Mouse (Mus musculus): ENCODE results near the gene Abl1. TPM values are rescaled to one million over a fixed set of nuclear protein-coding genes. Genes with fewer than 3 reads are reported as not detected.

Abl1 gene
- polyA plus RNA-seq (2014; fragmentation: Illumina TruSeq; extraction: RNeasy Lipid Tissue Mini Kit (QIAGEN cat#74804)), result 61.8 TPM

DNA sequence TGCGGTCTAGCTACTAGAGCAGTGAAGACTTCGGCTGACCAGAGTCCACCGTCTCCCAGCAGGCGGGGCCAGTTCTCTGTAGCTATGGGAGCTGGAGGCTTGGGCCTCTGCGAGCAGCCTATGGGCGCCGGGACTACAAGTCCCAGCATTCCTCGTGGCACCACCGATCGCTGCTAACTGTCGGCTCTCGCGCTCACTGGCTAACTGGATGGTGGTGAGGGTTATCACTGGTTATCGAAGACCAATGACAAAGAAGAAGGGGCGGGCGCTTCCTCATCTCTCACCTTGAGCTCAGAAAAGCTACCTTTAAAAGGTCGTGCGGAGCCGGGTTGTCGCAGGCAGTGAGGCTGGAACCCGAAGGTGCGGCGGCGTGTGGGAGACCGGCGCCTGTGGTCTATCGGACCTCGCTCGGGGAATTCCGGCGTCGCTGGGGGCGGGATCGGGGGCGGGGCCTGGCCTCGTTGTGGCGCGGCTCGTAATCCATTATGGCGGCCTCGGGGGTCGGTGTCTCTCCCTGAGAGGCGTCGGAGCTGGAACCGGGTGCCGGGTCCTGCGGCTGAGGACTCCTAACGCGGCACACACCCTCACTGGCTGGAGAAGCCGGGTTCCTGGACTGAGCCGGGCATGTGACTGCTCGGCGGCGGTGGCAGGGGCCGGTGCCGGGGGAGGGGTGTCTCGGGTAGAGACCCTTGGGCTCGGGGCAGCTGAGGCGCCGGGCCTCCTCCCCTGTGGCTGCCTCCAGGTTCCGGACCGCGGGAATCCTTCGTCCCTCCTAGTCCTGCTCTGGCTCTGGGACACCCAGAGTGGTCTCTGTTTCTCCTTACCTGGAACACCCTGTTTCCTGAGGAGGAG is at the start of gene Abl1:
Abl1 (plus strand) TSS at position 303 of the 852 bp plus-strand sequence.

DNA sequence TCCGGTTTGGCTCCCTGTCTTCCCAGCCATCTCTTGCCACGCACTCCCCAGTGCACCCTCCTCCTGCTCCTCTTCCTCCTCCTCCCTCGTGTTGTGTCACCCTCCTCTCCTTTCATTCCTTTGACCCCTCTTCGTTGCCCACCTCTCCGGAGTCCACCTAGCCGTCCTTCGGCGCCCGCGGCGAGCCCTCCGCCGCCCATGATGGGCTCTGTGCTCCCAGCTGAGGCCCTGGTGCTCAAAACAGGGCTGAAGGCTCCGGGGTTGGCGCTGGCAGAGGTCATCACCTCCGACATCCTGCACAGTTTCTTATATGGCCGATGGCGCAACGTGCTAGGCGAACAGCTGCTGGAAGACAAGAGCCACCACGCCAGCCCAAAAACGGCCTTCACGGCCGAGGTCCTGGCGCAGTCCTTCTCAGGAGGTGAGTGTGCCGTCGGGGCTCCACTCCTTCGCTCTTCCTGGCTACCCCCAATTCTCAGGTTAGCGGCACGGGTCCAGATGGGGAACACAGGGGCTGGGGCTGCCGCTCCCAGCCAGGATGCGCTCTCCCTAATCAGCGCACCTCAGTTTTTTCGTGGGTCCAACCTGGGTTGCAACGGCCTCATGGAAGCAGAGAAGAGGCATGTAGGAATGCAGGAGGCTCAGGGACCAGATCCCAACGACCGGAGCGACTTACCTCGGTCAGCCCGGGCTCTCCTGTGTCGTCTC is 48.1 kb upstream of the Abl1 start, which contains the start of gene Prdm12:
Prdm12 (plus strand) TSS at position 137 of the 708 bp plus-strand sequence.

DNA sequence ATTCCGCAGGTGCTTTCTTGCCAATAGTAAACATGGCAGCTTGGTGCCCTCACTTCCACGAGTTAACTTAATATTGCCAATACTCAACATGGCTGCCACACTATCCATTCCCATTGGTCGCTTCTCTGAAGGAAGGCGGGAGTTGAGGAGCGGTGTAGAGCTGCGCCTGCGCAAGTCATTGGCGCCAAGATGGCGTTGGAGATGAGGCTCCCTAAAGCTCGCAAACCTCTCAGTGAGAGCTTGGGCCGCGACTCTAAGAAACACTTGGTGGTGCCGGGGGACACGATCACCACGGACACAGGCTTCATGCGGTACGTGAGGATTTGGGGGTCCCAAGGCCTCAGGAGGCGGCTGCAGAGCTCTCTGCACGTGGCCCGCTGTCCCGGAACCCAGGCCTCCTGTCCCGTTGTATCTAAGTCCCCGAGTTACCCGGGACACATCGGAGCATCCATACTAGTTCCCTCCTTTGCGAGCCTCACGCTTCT is 17.6 kb upstream of the Abl1 start, which contains the start of gene Exosc2:
Exosc2 (plus strand) TSS at position 165 of the 485 bp plus-strand sequence.

DNA sequence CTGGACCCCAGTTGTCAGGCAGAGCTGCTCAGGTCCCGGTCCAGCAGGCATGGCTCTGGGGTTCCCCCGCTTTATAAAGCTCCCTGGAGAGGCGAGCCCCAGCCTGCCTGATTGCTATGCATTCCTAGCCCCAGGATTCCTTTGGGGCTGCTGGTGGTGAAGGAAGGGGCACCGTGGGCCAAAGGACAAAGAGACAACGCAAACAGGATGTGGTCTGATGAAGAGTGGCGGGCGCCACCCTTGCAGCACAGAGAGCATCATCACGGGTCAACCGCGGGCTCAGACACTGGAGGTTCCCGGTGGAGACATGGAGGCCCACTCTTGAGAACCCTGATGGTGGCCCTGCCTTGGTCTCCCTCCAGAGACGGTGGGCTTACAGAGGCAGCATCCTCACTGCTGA is 122.3 kb downstream of the Abl1 start, which contains the start of gene Qrfp:
Qrfp (minus strand) TSS at position 137 of the 400 bp plus-strand sequence.

DNA sequence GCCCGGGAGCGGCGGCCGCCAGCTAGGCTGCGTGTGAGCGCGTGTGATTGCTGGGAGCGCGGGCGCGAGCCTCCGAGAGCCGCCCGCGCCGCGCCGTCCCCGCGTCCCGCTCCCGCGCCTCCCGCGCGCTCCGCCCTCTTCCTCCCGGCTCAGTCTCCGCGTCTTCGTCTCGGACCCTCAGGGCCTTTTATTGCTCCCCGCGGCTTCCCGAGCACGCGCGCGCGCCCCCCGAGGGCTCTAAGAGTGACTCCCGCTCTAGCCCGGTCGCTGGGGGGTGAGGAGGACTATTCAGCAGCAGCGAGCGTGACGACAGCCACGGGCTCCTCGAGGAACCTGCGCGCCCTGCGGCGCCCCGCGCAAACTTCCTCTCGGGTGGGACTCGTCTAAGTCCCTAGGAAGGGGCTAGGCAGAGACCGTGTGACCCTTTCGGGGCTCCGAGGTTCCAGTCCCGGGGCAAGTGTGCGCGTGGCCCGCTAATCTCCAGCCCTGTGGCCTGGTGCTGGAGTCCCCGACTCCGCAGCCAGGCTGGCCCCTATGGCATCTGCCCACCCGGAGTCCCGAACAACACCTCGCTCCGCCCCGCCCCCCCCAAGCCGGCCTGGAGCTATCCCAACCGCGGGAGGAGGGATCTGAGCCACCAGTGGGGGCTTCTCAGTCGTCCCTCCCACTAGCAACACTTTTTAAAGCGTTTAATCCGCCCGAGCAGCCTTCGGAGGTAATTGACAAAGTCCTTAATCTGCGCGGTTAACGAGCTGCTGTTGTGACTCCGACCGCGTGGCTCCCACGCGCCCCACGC is 157.9 kb downstream of the Abl1 start, which contains the start of gene Fibcd1:
Fibcd1 (minus strand) TSS at position 110 of the 796 bp plus-strand sequence.

Other genes starting within 250 kb of the Abl1 start
- 2.3 TPM for gene Ass1, start 218.2 kb upstream of the Abl1 start, polyA plus RNA-seq (2014; fragmentation: Illumina TruSeq; extraction: RNeasy Lipid Tissue Mini Kit (QIAGEN cat#74804))
- 48.0 TPM for gene Fubp3, start 115.7 kb upstream of the Abl1 start, polyA plus RNA-seq (2014; fragmentation: Illumina TruSeq; extraction: RNeasy Lipid Tissue Mini Kit (QIAGEN cat#74804))
- gene Prdm12, start 48.3 kb upstream of the Abl1 start, polyA plus RNA-seq (2014; fragmentation: Illumina TruSeq; extraction: RNeasy Lipid Tissue Mini Kit (QIAGEN cat#74804)), result not detected
- gene Exosc2, start 17.7 kb upstream of the Abl1 start, polyA plus RNA-seq (2014; fragmentation: Illumina TruSeq; extraction: RNeasy Lipid Tissue Mini Kit (QIAGEN cat#74804)), result 14.4 TPM
- gene Qrfp, start 122.2 kb downstream of the Abl1 start, polyA plus RNA-seq (2014; fragmentation: Illumina TruSeq; extraction: RNeasy Lipid Tissue Mini Kit (QIAGEN cat#74804)), result not detected
- gene Fibcd1, start 157.6 kb downstream of the Abl1 start, polyA plus RNA-seq (2014; fragmentation: Illumina TruSeq; extraction: RNeasy Lipid Tissue Mini Kit (QIAGEN cat#74804)), result not detected
- gene Lamc3, start 198.9 kb downstream of the Abl1 start, polyA plus RNA-seq (2014; fragmentation: Illumina TruSeq; extraction: RNeasy Lipid Tissue Mini Kit (QIAGEN cat#74804)), result 1.1 TPM

All from ovary, adult 10 weeks (tissue).